Mouse (Mus musculus) embryo, embryonic 10 days (tissue): ENCODE results near the gene Tap1.

Experiments used
- DNase-seq: peaks from one replicate; pipeline ENCODE4 v3.0.0-alpha.2; 2015; ENCODE audit warnings: low spot score

Gene Tap1

GRCm38 (mm10) chr17:34234926-34235325 is 47.6 kb downstream of the Tap1 start:
- DNase-seq, result peak; percentile 68

- no peak for DNase-seq
These were observed 49.3 kb downstream of the Tap1 start for GRCm38 (mm10) chr17:34236691-34237090.

GRCm38 (mm10) chr17:34237741-34238140 is 50.4 kb downstream of the Tap1 start:
- DNase-seq, result no peak

- DNase-seq, result peak; percentile 24
These were observed 51.4 kb downstream of the Tap1 start, which contains the start of gene H2-Ob for GRCm38 (mm10) chr17:34238706-34239105. H2-Ob (plus strand) TSS chr17:34238903.

- no peak for DNase-seq
These were observed 52.3 kb downstream of the Tap1 start for GRCm38 (mm10) chr17:34239601-34240041.

- DNase-seq, result no peak
These were observed 53.0 kb downstream of the Tap1 start for GRCm38 (mm10) chr17:34240366-34240765.

GRCm38 (mm10) chr17:34240916-34241315 is 53.6 kb downstream of the Tap1 start:
- no peak for DNase-seq

- DNase-seq, result no peak
These were observed 57.3 kb downstream of the Tap1 start for GRCm38 (mm10) chr17:34244656-34245055.
